Mouse (Mus musculus) testis, postnatal 14 days (tissue): Measurements from ENCODE around the gene Mrvi1.

Source experiments
- DNase-seq: peaks from one replicate; pipeline ENCODE4 v3.0.0; 2021; ENCODE audit warnings: low spot score

The Mrvi1 gene

GRCm38 (mm10) chr7:110823995-110824953, 158.0 kb downstream of the Mrvi1 start:
- no peak for DNase-seq

GRCm38 (mm10) chr7:110823593-110823992, 158.7 kb downstream of the Mrvi1 start:
- no peak for DNase-seq

- no peak for DNase-seq
Measured at GRCm38 (mm10) chr7:110823076-110823475, 159.2 kb downstream of the Mrvi1 start.

GRCm38 (mm10) chr7:110822055-110822454, 160.2 kb downstream of the Mrvi1 start:
- no peak for DNase-seq

- DNase-seq, result no peak
Measured at GRCm38 (mm10) chr7:110821653-110822052, 160.6 kb downstream of the Mrvi1 start.

- no peak for DNase-seq
Measured at GRCm38 (mm10) chr7:110821068-110821467, 161.2 kb downstream of the Mrvi1 start.

GRCm38 (mm10) chr7:110818787-110819350, 163.4 kb downstream of the Mrvi1 start:
- no peak for DNase-seq
